Mouse (Mus musculus) ES-E14 (cell line): ENCODE measurements around the gene Cib2. TPM values are rescaled to one million over a fixed set of nuclear protein-coding genes. Genes with fewer than 3 reads are reported as not detected.

Experiments
- DNase-seq: peaks from one replicate; pipeline ENCODE4 v3.0.0-alpha.2; 2013; ENCODE audit warnings: low read depth, low spot score
- H3K27ac ChIP-seq: 2 replicates; pipeline ENCODE4 v1.5.1; 2012; ENCODE audit warnings: low read depth, mild to moderate bottlenecking, low read length, moderate library complexity, mixed read lengths; ENCODE audit not compliant: poor library complexity, insufficient read depth, severe bottlenecking
- H3K36me3 ChIP-seq: 2 replicates; pipeline ENCODE4 v1.6.1; 2012; ENCODE audit warnings: mild to moderate bottlenecking, low read length, moderate library complexity, mixed read lengths; ENCODE audit not compliant: control insufficient read depth, poor library complexity, insufficient read depth, severe bottlenecking
- H3K4me1 ChIP-seq, 2 experiments: fragments of 150-350 bp in 1 of 2; sonication (generic) in 1 of 2; 2 replicates each; pipeline ENCODE4 v1.6.1; 2012; ENCODE audit warnings: low read length in 2 of 2, mild to moderate bottlenecking in 1 of 2, mixed read lengths in 1 of 2; ENCODE audit not compliant: control insufficient read depth in 2 of 2, insufficient read depth in 2 of 2, poor library complexity in 1 of 2
- H3K4me3 ChIP-seq, 2 experiments: fragments of 150-350 bp in 1 of 2; sonication (generic) in 1 of 2; 2 replicates each; pipeline ENCODE4 v1.5.1; 2012; ENCODE audit warnings: low read length in 2 of 2, low read depth in 1 of 2, mild to moderate bottlenecking in 1 of 2, mixed read lengths in 1 of 2; ENCODE audit not compliant: insufficient read depth in 1 of 2, poor library complexity in 1 of 2, severe bottlenecking in 1 of 2
- H3K9ac ChIP-seq: 2 replicates; pipeline ENCODE4 v1.6.1; 2012; ENCODE audit warnings: low read depth, mild to moderate bottlenecking, low read length, mixed read lengths; ENCODE audit not compliant: poor library complexity, insufficient read depth, severe bottlenecking
- H3K9me3 ChIP-seq: fragments of 150-350 bp; sonication (generic); 2 replicates; pipeline ENCODE4 v1.6.1; 2012; ENCODE audit warnings: low read depth, mild to moderate bottlenecking, low read length; ENCODE audit not compliant: control insufficient read depth, insufficient read depth
- CHD2 ChIP-seq: IDR thresholded peaks from 2 replicates; pipeline ENCODE4 v1.6.1; 2014; ENCODE audit warnings: mild to moderate bottlenecking, low read depth, low read length, inconsistent platforms
- HCFC1 ChIP-seq: IDR thresholded peaks from 2 replicates; pipeline ENCODE4 v1.6.1; 2012; ENCODE audit warnings: low read length, inconsistent platforms, borderline replicate concordance; ENCODE audit not compliant: insufficient read depth
- MAFK ChIP-seq: IDR thresholded peaks from 2 replicates; pipeline ENCODE4 v1.6.1; 2014; ENCODE audit warnings: mild to moderate bottlenecking, low read depth, low read length, inconsistent platforms; ENCODE audit not compliant: insufficient read depth
- ZC3H11A ChIP-seq: IDR thresholded peaks from 2 replicates; pipeline ENCODE4 v1.6.1; 2012; ENCODE audit warnings: low read depth, mild to moderate bottlenecking, inconsistent platforms, low read length, borderline replicate concordance
- ZNF384 ChIP-seq: IDR thresholded peaks from 2 replicates; pipeline ENCODE4 v1.6.1; 2012; ENCODE audit warnings: low read depth, low read length, inconsistent platforms
- in situ Hi-C, 2 experiments: fragments of 600-800 bp; cut with MboI; formaldehyde crosslinking; loops; one replicate each; pipeline ENCODE4 v1.15.1; 2025; ENCODE audit warnings: low sequenced_read_pairs in 2 of 2, inconsistent platforms in 1 of 2; ENCODE audit not compliant: unreplicated experiment in 2 of 2
- total RNA-seq: library from RNA; depleted of rRNA; stranded (reverse); fragments of 300-350 nt; gene quantifications from 2 replicates; pipeline ENCODE4 v1.2.3, GENCODE M21; 2012

Cib2 gene
- total RNA-seq, 1 experiment, result 1.4 TPM

DNA sequence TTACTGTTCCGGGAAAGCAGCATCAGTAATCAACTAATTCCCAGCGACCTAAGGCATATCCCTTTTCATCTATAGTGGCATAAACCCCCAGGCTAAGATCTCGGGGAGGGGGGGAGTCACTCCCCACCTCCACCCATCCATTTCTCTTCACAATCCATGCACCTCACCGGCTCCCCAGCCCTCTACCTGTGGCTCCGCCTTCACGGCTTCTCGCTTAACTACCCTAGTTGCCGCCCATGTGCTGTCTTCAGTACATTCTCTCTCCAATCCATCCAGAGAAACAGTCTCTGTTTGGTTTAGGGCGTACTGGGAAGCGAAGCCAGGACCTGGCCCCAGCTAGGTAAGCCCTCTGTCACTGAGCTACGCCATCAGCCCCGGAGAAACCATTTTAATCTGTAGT is 57.1 kb downstream of the Cib2 start:
- in situ Hi-C loops, result no loop called here
- H3K4me1 ChIP-seq, result no peaks in the 10 kb centered on the region
- no peaks in the 10 kb centered on the region; the same call in 1 of the 2 replicates for H3K36me3 ChIP-seq
- DNase-seq, result no peak
- TF ChIP-seq CHD2 (no peak), MAFK (no peak), HCFC1 (no peak), ZNF384 (no peak), ZC3H11A (no peak)
- H3K9me3 ChIP-seq, result no peaks in the 10 kb centered on the region
- no peak overlapping the region for H3K27ac ChIP-seq
- H3K9ac ChIP-seq, result no peak overlapping the region
- no peak overlapping the region for H3K4me3 ChIP-seq

DNA sequence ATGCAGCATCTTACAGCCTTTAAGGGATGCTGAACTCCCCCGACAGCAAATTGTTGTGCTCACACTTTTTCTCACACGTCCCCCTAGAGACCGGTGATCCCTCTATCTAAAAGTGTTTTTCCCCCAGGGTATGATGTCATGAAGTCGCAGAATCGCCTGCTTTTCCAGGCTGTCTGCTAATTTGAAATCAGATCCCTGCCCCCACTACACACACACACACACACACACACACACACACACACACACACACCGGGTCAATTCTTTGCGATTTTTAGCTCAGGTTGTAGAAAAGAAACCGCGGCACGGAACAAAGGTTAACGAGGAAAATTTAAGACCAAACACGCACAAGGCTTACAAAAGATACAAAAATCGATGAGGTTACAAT is 57.9 kb downstream of the Cib2 start:
- in situ Hi-C loops, result no loop called here
- no peaks in the 10 kb centered on the region; the same call in 1 of the 2 replicates for H3K36me3 ChIP-seq
- TF ChIP-seq HCFC1 (no peak), ZC3H11A (no peak), ZNF384 (no peak), MAFK (no peak), CHD2 (no peak)
- no peaks in the 10 kb centered on the region for H3K9me3 ChIP-seq
- no peak overlapping the region for H3K9ac ChIP-seq
- no peak for DNase-seq
- H3K4me3 ChIP-seq, result peak overlapping the region; percentile 57 to 90
- H3K27ac ChIP-seq, result no peak overlapping the region
- H3K4me1 ChIP-seq, result no peaks in the 10 kb centered on the region

DNA sequence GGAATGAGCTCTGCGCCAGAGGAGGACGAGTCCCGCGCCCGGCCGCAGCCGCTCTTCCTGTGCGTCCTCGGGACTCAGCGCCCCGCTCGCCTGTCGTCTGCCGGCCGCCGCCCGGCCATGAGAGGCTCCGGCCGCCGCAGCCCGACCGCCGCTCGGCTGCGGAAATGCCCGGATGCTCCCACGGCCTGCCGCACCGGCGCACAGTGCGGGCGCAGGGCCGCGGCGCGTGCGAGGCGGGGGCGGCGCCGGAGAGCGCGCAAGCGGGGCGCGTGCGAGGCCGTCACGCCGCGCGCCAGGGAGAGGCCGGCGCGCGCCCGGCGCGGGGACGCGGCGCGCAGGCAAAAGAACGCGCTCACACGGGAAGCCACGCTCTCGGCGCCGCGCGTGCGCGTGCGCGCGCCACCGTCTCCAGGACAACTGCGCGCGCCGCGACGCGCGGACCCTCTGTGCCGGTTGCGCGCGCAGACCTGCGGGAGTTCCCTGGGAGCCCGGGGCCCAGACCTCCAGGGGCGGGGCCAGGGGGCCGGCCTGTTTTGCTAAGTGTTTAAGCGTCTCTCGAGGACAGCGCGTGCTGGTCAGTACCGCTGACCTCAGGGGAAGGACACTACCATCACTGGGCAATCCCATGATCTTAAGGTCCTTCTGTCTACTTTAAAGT is 58.4 kb downstream of the Cib2 start, which contains the start of gene Dmxl2:
Gene Dmxl2, minus strand, starts transcription at position 174 of the 658 bp plus-strand sequence.
- H3K9ac ChIP-seq, result peak within 1 kb of the TSS; percentile 85
- H3K9me3 ChIP-seq, result no peaks in the 10 kb centered on the region
- peak within 1 kb of the TSS; percentile 76; the same call in 1 of the 2 replicates for H3K27ac ChIP-seq
- DNase-seq, result peak; percentile 83
- H3K4me3 ChIP-seq, result peak within 1 kb of the TSS; percentile 88 to 90
- no peaks in the 10 kb centered on the region for H3K4me1 ChIP-seq
- in situ Hi-C loops, result no loop called here
- TF ChIP-seq HCFC1 (0 out of 2 replicates have a peak, but pooled peaks have one; percentile 7), ZC3H11A (no peak), CHD2 (no peak), MAFK (no peak), ZNF384 (no peak)
- H3K36me3 ChIP-seq, result no peaks in the 10 kb centered on the region; the same call in 1 of the 2 replicates

DNA sequence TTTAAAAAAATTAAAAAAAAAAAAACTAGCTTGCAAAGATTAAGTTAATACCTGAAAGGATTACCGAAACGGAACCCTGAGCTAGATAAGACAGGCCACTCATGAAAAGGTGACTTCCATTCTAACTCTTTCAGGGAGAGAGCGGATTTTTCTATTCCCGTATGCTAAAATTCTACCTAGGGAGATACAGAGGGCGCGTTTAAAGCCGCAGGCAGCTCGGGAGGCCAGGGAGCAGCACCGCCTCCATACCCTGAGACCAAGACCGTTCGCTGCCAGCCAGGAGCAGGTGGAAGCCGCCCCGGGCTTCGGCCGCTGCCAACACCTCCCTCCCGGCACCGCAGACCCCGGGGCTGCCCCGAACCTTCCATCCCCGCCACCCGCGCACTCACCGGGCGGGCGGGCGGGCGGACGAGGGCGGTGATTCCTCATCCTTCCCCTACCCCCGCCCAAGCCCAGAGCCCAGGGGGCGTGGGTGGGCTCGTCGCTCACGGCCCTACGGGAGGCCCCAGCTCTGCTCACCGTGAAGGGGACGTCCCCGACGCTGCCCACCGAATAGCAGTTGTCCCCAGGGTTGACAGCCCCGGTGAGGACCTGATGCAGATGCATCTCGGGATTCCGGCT is 59.1 kb downstream of the Cib2 start:
- Histone ChIP-seq H3K27ac (peak overlapping the region; percentile 76; the same call in 1 of the 2 replicates), H3K4me1 (no peaks in the 10 kb centered on the region), H3K36me3 (no peaks in the 10 kb centered on the region; the same call in 1 of the 2 replicates), H3K4me3 (peak overlapping the region; percentile 88 to 90), H3K9ac (peak overlapping the region; percentile 85), H3K9me3 (no peaks in the 10 kb centered on the region)
- TF ChIP-seq CHD2 (no peak), HCFC1 (no peak; the same call in 1 of the 2 replicates), ZNF384 (no peak), MAFK (no peak), ZC3H11A (no peak)
- in situ Hi-C loops, result no loop called here
- DNase-seq, result no peak
